Mouse (Mus musculus): Measurements from ENCODE around the gene Ctsk. TPM values are rescaled to one million over a fixed set of nuclear protein-coding genes. Genes with fewer than 3 reads are reported as not detected.

Ctsk gene
- 7.9 and 10.1 TPM in 2 replicates for polyA plus RNA-seq (2016; fragmentation: Nextera tagmentation; extraction: Ambion mirVana)

GRCm38 (mm10) chr3:95499024-95499423 lies at the start of gene Ctsk:
TSS of gene Ctsk (plus strand) at chr3:95499256.
- no peak for ATAC-seq (ENCODE audit: insufficient number of reproducible peaks, insufficient read depth, low FRiP score, low TSS enrichment, low read depth)
- Histone ChIP-seq H3K27me3 (no peaks in the 10 kb centered on the region), H3K27ac (peak within 1 kb of the TSS; percentile 78), H3K9ac (replicated peaks) (peak within 1 kb of the TSS; percentile 42), H3K4me1 (replicated peaks) (peaks cover 25% of the 10 kb centered on the region), H3K36me3 (peaks cover 25% of the 10 kb centered on the region), H3K9me3 (no peaks in the 10 kb centered on the region), H3K4me3 (replicated peaks) (peak within 1 kb of the TSS; percentile 25), H3K4me2 (peak within 1 kb of the TSS; percentile 52)
- 58% methylated on average over 7 of the region's 7 CpGs for WGBS

- ATAC-seq (ENCODE audit: insufficient number of reproducible peaks, insufficient read depth, low FRiP score, low TSS enrichment, low read depth): no peak
- no peak overlapping the region for H3K9ac ChIP-seq (replicated peaks)
- peaks cover 50% of the 10 kb centered on the region for H3K36me3 ChIP-seq
- no peak overlapping the region for H3K27ac ChIP-seq
- no peak overlapping the region for H3K4me3 ChIP-seq (replicated peaks)
- H3K9me3 ChIP-seq: no peaks in the 10 kb centered on the region
- WGBS: 72% methylated on average over 1 of the region's 1 CpGs
- H3K4me2 ChIP-seq: no peak overlapping the region
- peaks cover 5% of the 10 kb centered on the region for H3K4me1 ChIP-seq (replicated peaks)
- H3K27me3 ChIP-seq: no peaks in the 10 kb centered on the region
Measured at GRCm38 (mm10) chr3:95450408-95450807, 48.6 kb upstream of the Ctsk start.

GRCm38 (mm10) chr3:95450915-95451314 lies 48.1 kb upstream of the Ctsk start:
- no peak overlapping the region for H3K27ac ChIP-seq
- H3K4me1 ChIP-seq (replicated peaks): no peaks in the 10 kb centered on the region
- no peak for ATAC-seq (ENCODE audit: insufficient number of reproducible peaks, insufficient read depth, low FRiP score, low TSS enrichment, low read depth)
- H3K4me2 ChIP-seq: no peak overlapping the region
- no peak overlapping the region for H3K4me3 ChIP-seq (replicated peaks)
- H3K36me3 ChIP-seq: peaks cover 53% of the 10 kb centered on the region
- H3K27me3 ChIP-seq: no peaks in the 10 kb centered on the region
- H3K9me3 ChIP-seq: no peaks in the 10 kb centered on the region
- 89% methylated on average over 3 of the region's 3 CpGs for WGBS
- no peak overlapping the region for H3K9ac ChIP-seq (replicated peaks)

GRCm38 (mm10) chr3:95456367-95456766 lies 42.7 kb upstream of the Ctsk start:
- Histone ChIP-seq H3K4me2 (no peak overlapping the region), H3K4me1 (replicated peaks) (no peaks in the 10 kb centered on the region), H3K36me3 (peaks cover 54% of the 10 kb centered on the region), H3K9ac (replicated peaks) (no peak overlapping the region), H3K27me3 (no peaks in the 10 kb centered on the region), H3K9me3 (no peaks in the 10 kb centered on the region), H3K4me3 (replicated peaks) (no peak overlapping the region), H3K27ac (no peak overlapping the region)
- 97% methylated on average over 5 of the region's 5 CpGs for WGBS
- no peak for ATAC-seq (ENCODE audit: insufficient number of reproducible peaks, insufficient read depth, low FRiP score, low TSS enrichment, low read depth)

GRCm38 (mm10) chr3:95457758-95458157 lies 41.3 kb upstream of the Ctsk start:
- Histone ChIP-seq H3K27ac (no peak overlapping the region), H3K4me1 (replicated peaks) (no peaks in the 10 kb centered on the region), H3K9me3 (no peaks in the 10 kb centered on the region), H3K36me3 (peaks cover 56% of the 10 kb centered on the region), H3K4me3 (replicated peaks) (no peak overlapping the region), H3K27me3 (no peaks in the 10 kb centered on the region), H3K9ac (replicated peaks) (no peak overlapping the region), H3K4me2 (no peak overlapping the region)
- WGBS: 86% methylated on average over 3 of the region's 3 CpGs
- no peak for ATAC-seq (ENCODE audit: insufficient number of reproducible peaks, insufficient read depth, low FRiP score, low TSS enrichment, low read depth)

GRCm38 (mm10) chr3:95459381-95459780 lies 39.7 kb upstream of the Ctsk start:
- Histone ChIP-seq H3K4me3 (replicated peaks) (no peak overlapping the region), H3K9me3 (no peaks in the 10 kb centered on the region), H3K4me1 (replicated peaks) (no peaks in the 10 kb centered on the region), H3K27ac (no peak overlapping the region), H3K36me3 (peaks cover 50% of the 10 kb centered on the region), H3K9ac (replicated peaks) (no peak overlapping the region), H3K27me3 (no peaks in the 10 kb centered on the region), H3K4me2 (no peak overlapping the region)
- 76% methylated on average over 1 of the region's 1 CpGs for WGBS
- no peak for ATAC-seq (ENCODE audit: insufficient number of reproducible peaks, insufficient read depth, low FRiP score, low TSS enrichment, low read depth)

DNA sequence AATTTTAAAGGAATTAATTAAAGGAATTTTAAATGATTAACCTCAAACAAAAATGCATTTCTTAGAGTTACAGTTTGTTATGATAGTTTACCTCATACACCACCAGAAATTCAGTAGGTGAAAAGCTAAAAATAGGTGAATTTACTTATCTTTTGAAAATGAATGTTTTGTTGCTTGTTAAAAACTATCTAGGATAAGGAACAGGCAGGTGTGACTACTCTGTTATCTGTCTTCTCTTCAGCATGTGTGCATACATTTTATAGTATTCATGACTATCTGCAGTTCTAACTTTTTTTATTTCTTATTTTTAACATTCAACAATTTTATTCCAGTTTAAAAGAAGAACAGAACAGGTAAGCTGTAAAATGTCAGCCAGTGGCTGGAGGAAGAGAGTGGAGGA lies 35.2 kb upstream of the Ctsk start:
- Histone ChIP-seq H3K9me3 (no peaks in the 10 kb centered on the region), H3K4me3 (replicated peaks) (no peak overlapping the region), H3K4me1 (replicated peaks) (no peaks in the 10 kb centered on the region), H3K36me3 (peaks cover 63% of the 10 kb centered on the region), H3K27me3 (no peaks in the 10 kb centered on the region), H3K27ac (no peak overlapping the region), H3K4me2 (no peak overlapping the region), H3K9ac (replicated peaks) (no peak overlapping the region)
- ATAC-seq (ENCODE audit: insufficient number of reproducible peaks, insufficient read depth, low FRiP score, low TSS enrichment, low read depth): no peak

GRCm38 (mm10) chr3:95478966-95479365 lies 20.1 kb upstream of the Ctsk start:
- Histone ChIP-seq H3K4me2 (no peak overlapping the region), H3K4me3 (replicated peaks) (no peak overlapping the region), H3K4me1 (replicated peaks) (no peaks in the 10 kb centered on the region), H3K36me3 (peaks cover 81% of the 10 kb centered on the region), H3K9me3 (no peaks in the 10 kb centered on the region), H3K27me3 (no peaks in the 10 kb centered on the region), H3K9ac (replicated peaks) (no peak overlapping the region), H3K27ac (no peak overlapping the region)
- WGBS: 100% methylated on average over 1 of the region's 1 CpGs
- ATAC-seq (ENCODE audit: insufficient number of reproducible peaks, insufficient read depth, low FRiP score, low TSS enrichment, low read depth): no peak

- H3K27ac ChIP-seq: no peak overlapping the region
- WGBS: 87% methylated on average over 2 of the region's 2 CpGs
- no peak for ATAC-seq (ENCODE audit: insufficient number of reproducible peaks, insufficient read depth, low FRiP score, low TSS enrichment, low read depth)
- no peak overlapping the region for H3K9ac ChIP-seq (replicated peaks)
- no peaks in the 10 kb centered on the region for H3K9me3 ChIP-seq
- no peak overlapping the region for H3K4me3 ChIP-seq (replicated peaks)
- H3K27me3 ChIP-seq: no peaks in the 10 kb centered on the region
- no peaks in the 10 kb centered on the region for H3K4me1 ChIP-seq (replicated peaks)
- H3K36me3 ChIP-seq: peaks cover 85% of the 10 kb centered on the region
- no peak overlapping the region for H3K4me2 ChIP-seq
Measured at GRCm38 (mm10) chr3:95486421-95486820, 12.6 kb upstream of the Ctsk start.

DNA sequence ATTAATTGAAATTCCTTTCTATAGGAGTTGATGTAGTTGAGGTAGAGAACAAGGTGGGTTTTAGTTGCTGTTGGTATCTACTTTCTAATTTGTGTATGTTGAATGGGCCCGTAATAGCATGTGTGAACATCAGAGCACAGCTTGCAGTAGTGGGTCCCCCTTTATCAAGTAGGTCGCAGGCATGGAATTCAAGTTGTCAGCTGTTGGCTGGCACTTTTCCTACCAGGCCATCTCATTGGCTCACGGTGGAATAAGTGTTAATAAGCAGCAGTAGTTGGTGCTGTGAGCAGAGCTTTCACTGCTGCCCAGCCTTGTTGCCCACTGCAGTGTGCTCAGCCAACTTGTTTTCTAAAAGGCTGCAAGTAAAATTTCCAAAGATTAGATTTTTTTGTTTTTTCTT lies 10.4 kb upstream of the Ctsk start:
- no peak overlapping the region for H3K9ac ChIP-seq (replicated peaks)
- WGBS: 88% methylated on average over 3 of the region's 3 CpGs
- ATAC-seq (ENCODE audit: insufficient number of reproducible peaks, insufficient read depth, low FRiP score, low TSS enrichment, low read depth): no peak

GRCm38 (mm10) chr3:95490238-95490637 lies 8.8 kb upstream of the Ctsk start:
- H3K9ac ChIP-seq (replicated peaks): no peak overlapping the region
- H3K4me2 ChIP-seq: no peak overlapping the region
- H3K27ac ChIP-seq: no peak overlapping the region
- H3K9me3 ChIP-seq: no peaks in the 10 kb centered on the region
- H3K4me1 ChIP-seq (replicated peaks): peaks cover 3% of the 10 kb centered on the region; the same call in 1 of the 2 replicates
- no peak overlapping the region for H3K4me3 ChIP-seq (replicated peaks)
- WGBS: 96% methylated on average over 2 of the region's 2 CpGs
- peaks cover 94% of the 10 kb centered on the region for H3K36me3 ChIP-seq
- ATAC-seq (ENCODE audit: insufficient number of reproducible peaks, insufficient read depth, low FRiP score, low TSS enrichment, low read depth): no peak
- H3K27me3 ChIP-seq: no peaks in the 10 kb centered on the region

More for the DNA sequence above, 10.4 kb upstream of the Ctsk start:
- Histone ChIP-seq H3K27me3 (no peaks in the 10 kb centered on the region), H3K4me3 (replicated peaks) (no peak overlapping the region), H3K9me3 (no peaks in the 10 kb centered on the region), H3K36me3 (peaks cover 91% of the 10 kb centered on the region), H3K4me1 (replicated peaks) (no peaks in the 10 kb centered on the region), H3K4me2 (no peak overlapping the region), H3K27ac (no peak overlapping the region)

DNA sequence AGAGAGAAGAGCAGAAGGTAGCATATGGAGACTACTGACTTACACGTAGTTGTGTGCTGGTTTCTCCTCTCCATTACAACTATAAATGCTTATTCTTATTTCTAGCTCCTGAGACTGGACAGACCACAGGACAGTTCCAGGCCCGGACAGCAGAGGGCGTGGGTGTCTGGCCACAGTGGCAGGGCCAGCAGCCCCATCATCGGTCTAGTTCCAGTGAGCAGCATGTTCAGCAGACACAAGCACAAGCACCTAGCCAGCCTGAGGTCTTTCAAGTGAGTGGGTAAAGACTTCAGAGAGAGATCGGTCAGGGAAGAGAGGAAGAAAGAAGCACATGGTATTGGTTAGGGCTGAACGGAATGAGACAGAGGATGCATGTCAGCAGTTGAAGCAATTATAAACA lies 4.7 kb upstream of the Ctsk start:
- Histone ChIP-seq H3K4me1 (replicated peaks) (peaks cover 14% of the 10 kb centered on the region; the same call in 1 of the 2 replicates), H3K27me3 (no peaks in the 10 kb centered on the region), H3K9me3 (no peaks in the 10 kb centered on the region), H3K4me3 (replicated peaks) (no peak overlapping the region), H3K4me2 (no peak overlapping the region), H3K36me3 (peaks cover 68% of the 10 kb centered on the region), H3K9ac (replicated peaks) (no peak overlapping the region), H3K27ac (peak overlapping the region; percentile 50; the same call in 1 of the 2 replicates)
- no peak for ATAC-seq (ENCODE audit: insufficient number of reproducible peaks, insufficient read depth, low FRiP score, low TSS enrichment, low read depth)
- WGBS: 37% methylated on average over 6 of the region's 6 CpGs
